Mouse (Mus musculus) intestine, embryonic 14.5 days (tissue): ENCODE measurements around the gene Cpne8. TPM values are rescaled to one million over a fixed set of nuclear protein-coding genes. Genes with fewer than 3 reads are reported as not detected.

Source experiments
- ATAC-seq: fragments of 200-750 bp; cut with Nextera tagmentation; replicated peaks from 2 replicates; pipeline ENCODE4 v1.8.0; 2017; ENCODE audit warnings: low read depth, moderate number of reproducible peaks, moderate TSS enrichment, moderate library complexity; ENCODE audit not compliant: low FRiP score, low TSS enrichment
- DNase-seq: peaks from one replicate; pipeline ENCODE4 v3.0.0-alpha.2; 2018; ENCODE audit warnings: low spot score
- H3K27ac ChIP-seq: fragments of 300-500 bp; sonication (generic); 2 replicates; pipeline ENCODE4 v1.5.1; 2014; ENCODE audit warnings: low read depth, mild to moderate bottlenecking, control low read depth
- H3K27me3 ChIP-seq: fragments of 300-500 bp; sonication (generic); replicated peaks from 2 replicates; pipeline ENCODE4 v1.6.1; 2014; ENCODE audit warnings: low read length, control low read depth; ENCODE audit not compliant: control insufficient read depth, insufficient read depth
- H3K36me3 ChIP-seq: fragments of 300-500 bp; sonication (generic); 2 replicates; pipeline ENCODE4 v1.6.1; 2014; ENCODE audit warnings: low read length, control low read depth; ENCODE audit not compliant: control insufficient read depth, insufficient read depth
- H3K4me1 ChIP-seq: fragments of 300-500 bp; sonication (generic); replicated peaks from 2 replicates; pipeline ENCODE4 v1.6.1; 2014; ENCODE audit warnings: low read length, control low read depth, mixed read lengths; ENCODE audit not compliant: control insufficient read depth, insufficient read depth
- H3K4me2 ChIP-seq: fragments of 300-500 bp; sonication (generic); 2 replicates; pipeline ENCODE4 v1.6.1; 2014; ENCODE audit warnings: low read length
- H3K4me3 ChIP-seq: fragments of 300-500 bp; sonication (generic); 2 replicates; pipeline ENCODE4 v1.5.1; 2014; ENCODE audit warnings: low read depth, low read length, control low read depth, mixed read lengths
- H3K9ac ChIP-seq: fragments of 300-500 bp; sonication (generic); 2 replicates; pipeline ENCODE4 v1.6.1; 2014; ENCODE audit warnings: mild to moderate bottlenecking, low read length
- H3K9me3 ChIP-seq: fragments of 300-500 bp; sonication (generic); 2 replicates; pipeline ENCODE4 v1.6.1; 2016; ENCODE audit warnings: low read length, control low read depth; ENCODE audit not compliant: control insufficient read depth
- WGBS: fragments of 180-500 bp; shearing (Covaris S2); extraction: QIAGEN DNeasy Blood & Tissue Kit; methylation state at CpG from one replicate; pipeline ENCODE4 v1.1.7; 2014; 5-methylcytosine and 5-hydroxymethylcytosine counted together
- polyA plus RNA-seq: library from polyadenylated mRNA; unstranded; fragments of >200 nt; fragmentation: Nextera tagmentation; extraction: Ambion mirVana; gene quantifications from 2 replicates; pipeline ENCODE4 v1.2.1, GENCODE M21; 2014

The Cpne8 gene
- polyA plus RNA-seq, result 30.2 and 30.6 TPM in 2 replicates

- H3K9me3 ChIP-seq, result no peaks in the 10 kb centered on the region
- peak within 1 kb of the TSS; percentile 38; the same call in 1 of the 2 replicates for H3K27ac ChIP-seq
- DNase-seq (peak; percentile 83), ATAC-seq (peak; percentile 84)
- no peaks in the 10 kb centered on the region for H3K4me1 ChIP-seq
- peaks cover 3% of the 10 kb centered on the region; the same call in 1 of the 2 replicates for H3K27me3 ChIP-seq
- peak within 1 kb of the TSS; percentile 65 for H3K4me3 ChIP-seq
- H3K4me2 ChIP-seq, result peak within 1 kb of the TSS; percentile 96
- peak within 1 kb of the TSS; percentile 47 for H3K9ac ChIP-seq
- WGBS, result under 1% methylated on average over 45 of the region's 56 CpGs
- no peaks in the 10 kb centered on the region for H3K36me3 ChIP-seq
These were observed at the start of gene Cpne8 for GRCm38 (mm10) chr15:90678985-90679759. TSS of gene Cpne8 (minus strand) at chr15:90679432.

GRCm38 (mm10) chr15:90717717-90718116, 38.5 kb upstream of the Cpne8 start:
- Histone ChIP-seq H3K9me3 (no peaks in the 10 kb centered on the region), H3K36me3 (no peaks in the 10 kb centered on the region), H3K4me3 (no peak overlapping the region), H3K4me2 (no peak overlapping the region), H3K4me1 (no peaks in the 10 kb centered on the region), H3K9ac (no peak overlapping the region), H3K27ac (no peak overlapping the region), H3K27me3 (no peaks in the 10 kb centered on the region)
- DNase-seq (no peak), ATAC-seq (no peak)
- 77% methylated on average over 4 of the region's 4 CpGs for WGBS

GRCm38 (mm10) chr15:90709296-90709695, 30.1 kb upstream of the Cpne8 start:
- Histone ChIP-seq H3K27ac (no peak overlapping the region), H3K4me2 (no peak overlapping the region), H3K4me3 (no peak overlapping the region), H3K27me3 (no peaks in the 10 kb centered on the region), H3K9me3 (no peaks in the 10 kb centered on the region), H3K9ac (no peak overlapping the region), H3K36me3 (no peaks in the 10 kb centered on the region), H3K4me1 (no peaks in the 10 kb centered on the region)
- DNase-seq (no peak), ATAC-seq (no peak)
- WGBS, result 75% methylated on average over 7 of the region's 7 CpGs

- 63% methylated on average over 5 of the region's 5 CpGs for WGBS
- ATAC-seq (no peak), DNase-seq (no peak)
- H3K9me3 ChIP-seq, result no peaks in the 10 kb centered on the region
- no peak overlapping the region for H3K27ac ChIP-seq
- no peaks in the 10 kb centered on the region for H3K36me3 ChIP-seq
- no peaks in the 10 kb centered on the region for H3K27me3 ChIP-seq
- H3K9ac ChIP-seq, result no peak overlapping the region
- H3K4me2 ChIP-seq, result no peak overlapping the region
- H3K4me3 ChIP-seq, result no peak overlapping the region
- H3K4me1 ChIP-seq, result no peaks in the 10 kb centered on the region
These were observed 25.1 kb upstream of the Cpne8 start for GRCm38 (mm10) chr15:90704314-90704713.

GRCm38 (mm10) chr15:90703502-90704232, 24.4 kb upstream of the Cpne8 start:
- ATAC-seq (no peak), DNase-seq (no peak)
- no peak overlapping the region for H3K27ac ChIP-seq
- no peak overlapping the region for H3K4me3 ChIP-seq
- H3K4me2 ChIP-seq, result no peak overlapping the region
- no peak overlapping the region for H3K9ac ChIP-seq
- WGBS, result 64% methylated on average over 11 of the region's 11 CpGs
- no peaks in the 10 kb centered on the region for H3K27me3 ChIP-seq
- H3K9me3 ChIP-seq, result no peaks in the 10 kb centered on the region
- no peaks in the 10 kb centered on the region for H3K4me1 ChIP-seq
- no peaks in the 10 kb centered on the region for H3K36me3 ChIP-seq

GRCm38 (mm10) chr15:90686770-90687169, 7.5 kb upstream of the Cpne8 start:
- Histone ChIP-seq H3K4me1 (no peaks in the 10 kb centered on the region), H3K9me3 (no peaks in the 10 kb centered on the region), H3K27me3 (no peaks in the 10 kb centered on the region), H3K4me3 (no peak overlapping the region), H3K27ac (no peak overlapping the region), H3K4me2 (no peak overlapping the region), H3K36me3 (no peaks in the 10 kb centered on the region), H3K9ac (no peak overlapping the region)
- no peak for ATAC-seq
- DNase-seq, result no peak
- WGBS, result 83% methylated on average over 6 of the region's 6 CpGs

- 0 out of 2 replicates have a peak overlapping the region, but pooled peaks have one; percentile 38 for H3K27ac ChIP-seq
- H3K9me3 ChIP-seq, result no peaks in the 10 kb centered on the region
- H3K9ac ChIP-seq, result peak overlapping the region; percentile 47
- ATAC-seq, result peak; percentile 91
- H3K36me3 ChIP-seq, result no peaks in the 10 kb centered on the region
- H3K4me3 ChIP-seq, result peak overlapping the region; percentile 65
- no peaks in the 10 kb centered on the region for H3K4me1 ChIP-seq
- peak overlapping the region; percentile 96 for H3K4me2 ChIP-seq
- DNase-seq, result peak; percentile 94
- 2% methylated on average over 36 of the region's 36 CpGs for WGBS
- H3K27me3 ChIP-seq, result peaks cover 3% of the 10 kb centered on the region; the same call in 1 of the 2 replicates
These were observed 738 bp upstream of the Cpne8 start for GRCm38 (mm10) chr15:90679760-90680579.

GRCm38 (mm10) chr15:90678488-90678887, 744 bp downstream of the Cpne8 start:
- H3K4me3 ChIP-seq, result peak overlapping the region; percentile 65
- H3K9ac ChIP-seq, result peak overlapping the region; percentile 47
- peak overlapping the region; percentile 96 for H3K4me2 ChIP-seq
- DNase-seq, result peak; percentile 68
- WGBS, result 4% methylated on average over 19 of the region's 19 CpGs
- H3K27ac ChIP-seq, result no peak overlapping the region
- no peaks in the 10 kb centered on the region for H3K4me1 ChIP-seq
- no peaks in the 10 kb centered on the region for H3K9me3 ChIP-seq
- H3K27me3 ChIP-seq, result peaks cover 3% of the 10 kb centered on the region; the same call in 1 of the 2 replicates
- no peaks in the 10 kb centered on the region for H3K36me3 ChIP-seq
- ATAC-seq, result 0 out of 2 replicates have a peak, but pooled peaks have one; percentile 16
